Mouse (Mus musculus): Measurements from ENCODE around the gene Arhgef10l.

GRCm38 (mm10) chr4:140648443-140649206 is 17.2 kb downstream of the Arhgef10l start:
- TF ChIP-seq CTCF (IDR thresholded peaks at IDR 0.05; ENCODE audit: low read depth, low read length), result no peak
- TF ChIP-seq POLR2A (IDR thresholded peaks at IDR 0.05; ENCODE audit: extremely low read depth, insufficient read depth, low read length), result no peak

Data from liver, adult 2 months (tissue).